8 mouse cellular contexts compared by ENCODE assay signal in the genomic region with DNA sequence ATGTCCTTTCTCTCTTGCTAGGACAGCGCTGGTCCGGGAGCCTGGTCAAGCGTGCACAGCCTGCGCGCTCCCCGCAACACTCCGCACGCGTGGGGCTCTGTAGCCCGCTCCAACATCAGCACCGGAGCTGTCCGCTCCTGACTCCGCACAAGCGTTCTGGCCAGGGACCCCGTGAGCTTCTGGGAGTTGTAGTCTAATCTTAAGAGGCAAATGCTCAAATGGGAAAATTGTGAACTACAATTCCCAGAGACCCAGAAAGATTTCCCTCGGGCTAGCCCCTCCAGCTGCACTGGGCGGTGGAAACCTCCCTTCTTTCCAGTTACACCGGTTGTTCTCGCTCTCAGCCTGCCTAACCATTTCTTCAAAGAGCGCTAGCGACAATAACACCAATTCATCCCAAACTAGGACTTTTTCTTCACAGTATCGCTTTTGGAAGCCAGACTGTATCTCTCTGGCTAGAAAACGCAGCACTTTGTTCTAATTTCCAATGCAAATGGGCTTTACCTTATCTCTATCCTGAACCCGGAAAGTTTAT. TPM values are rescaled to one million over a fixed set of nuclear protein-coding genes. Genes with fewer than 3 reads are reported as not detected.
DNase-seq lines count a peak whose midpoint lies in the region; ATAC-seq and TF ChIP-seq lines count a peak whose summit lies in the region.
"Had no signal": no experiment of that assay in that cellular context is flagged by ENCODE, and none has a peak within 500 bp of the region (broad histone marks: within the 10 kb centered on the region; RNA-seq: fewer than 3 reads in every experiment).

No protein-coding gene starts in this region.

- H3K9ac ChIP-seq in embryonic facial prominence, embryonic 11.5 days (replicated peaks; ENCODE audit: low read length) = peak overlapping the region; percentile 22; the same call in 1 of the 2 replicates
- H3K9ac ChIP-seq in limb, embryonic 11.5 days (ENCODE audit: low read length) = no peak overlapping the region
- H3K9ac ChIP-seq in midbrain, embryonic 11.5 days (ENCODE audit: low read length) = peak overlapping the region; percentile 70
- H3K9ac ChIP-seq in stomach, postnatal 0 days (ENCODE audit: low read length) = no peak overlapping the region

- H3K4me3 ChIP-seq in bone marrow macrophage, adult 2 months (ENCODE audit: insufficient read depth, low read length) = peak overlapping the region; percentile 26; the same call in 1 of the 2 replicates
- H3K4me3 ChIP-seq in embryonic facial prominence, embryonic 11.5 days (ENCODE audit: low read depth, low read length) = peak overlapping the region; percentile 39
- H3K4me3 ChIP-seq in limb, embryonic 11.5 days (ENCODE audit: low read depth, low read length) = peak overlapping the region; percentile 26
- H3K4me3 ChIP-seq in midbrain, embryonic 11.5 days (ENCODE audit: low read depth, low read length) = peak overlapping the region; percentile 53
- peak overlapping the region; percentile 38 for H3K4me3 ChIP-seq in stomach, postnatal 0 days (ENCODE audit: low read depth, low read length)

- TF ChIP-seq EP300 in stomach, postnatal 0 days (optimal IDR thresholded peaks at IDR 0.05) = no peak

- TF ChIP-seq CTCF in bone marrow macrophage, adult 2 months (IDR thresholded peaks at IDR 0.05; ENCODE audit: low read depth, low read length) = no peak
- TF ChIP-seq CTCF in stomach, postnatal 0 days (IDR thresholded peaks at IDR 0.05; ENCODE audit: low read depth) = no peak

- no peaks in the 10 kb centered on the region for H3K36me3 ChIP-seq in embryonic facial prominence, embryonic 11.5 days (replicated peaks; ENCODE audit: control insufficient read depth, insufficient read depth, low read depth, low read length)
- no peaks in the 10 kb centered on the region for H3K36me3 ChIP-seq in limb, embryonic 11.5 days (ENCODE audit: control insufficient read depth, insufficient read depth, low read length)
- no peaks in the 10 kb centered on the region for H3K36me3 ChIP-seq in midbrain, embryonic 11.5 days (ENCODE audit: control insufficient read depth, insufficient read depth, low read length)
- H3K36me3 ChIP-seq in stomach, postnatal 0 days (ENCODE audit: control insufficient read depth, insufficient read depth, low read length) = no peaks in the 10 kb centered on the region

- H3K9me3 ChIP-seq in embryonic facial prominence, embryonic 11.5 days (replicated peaks; ENCODE audit: control insufficient read depth, low read length) = no peaks in the 10 kb centered on the region
- no peaks in the 10 kb centered on the region for H3K9me3 ChIP-seq in limb, embryonic 11.5 days (ENCODE audit: control insufficient read depth, low read length)
- no peaks in the 10 kb centered on the region for H3K9me3 ChIP-seq in midbrain, embryonic 11.5 days (ENCODE audit: control insufficient read depth, low read length)
- no peaks in the 10 kb centered on the region for H3K9me3 ChIP-seq in stomach, postnatal 0 days (ENCODE audit: control insufficient read depth, low read length)

- no peaks in the 10 kb centered on the region; the same call in 1 of the 2 replicates for H3K27me3 ChIP-seq in embryonic facial prominence, embryonic 11.5 days (ENCODE audit: control insufficient read depth, insufficient read depth, low read length)
- 0 out of 2 replicates have a peak, but pooled peaks cover 3% of the 10 kb centered on the region for H3K27me3 ChIP-seq in limb, embryonic 11.5 days (ENCODE audit: control insufficient read depth, insufficient read depth, low read length)
- H3K27me3 ChIP-seq in midbrain, embryonic 11.5 days (ENCODE audit: control insufficient read depth, insufficient read depth, low read length) = no peaks in the 10 kb centered on the region
- H3K27me3 ChIP-seq in stomach, postnatal 0 days (ENCODE audit: control insufficient read depth, insufficient read depth, low read length) = no peaks in the 10 kb centered on the region

- no peaks in the 10 kb centered on the region for H3K4me1 ChIP-seq in bone marrow macrophage, adult 2 months (ENCODE audit: control insufficient read depth, insufficient read depth, low read length)
- H3K4me1 ChIP-seq in embryonic facial prominence, embryonic 11.5 days (ENCODE audit: control insufficient read depth, insufficient read depth, low read length) = no peaks in the 10 kb centered on the region; the same call in 1 of the 2 replicates
- no peaks in the 10 kb centered on the region for H3K4me1 ChIP-seq in limb, embryonic 11.5 days (ENCODE audit: control insufficient read depth, insufficient read depth, low read length)
- H3K4me1 ChIP-seq in midbrain, embryonic 11.5 days (ENCODE audit: control insufficient read depth, insufficient read depth, low read length) = peaks cover 3% of the 10 kb centered on the region; the same call in 1 of the 2 replicates
- H3K4me1 ChIP-seq in stomach, postnatal 0 days (replicated peaks; ENCODE audit: control insufficient read depth, insufficient read depth) = no peaks in the 10 kb centered on the region

- peak; percentile 99 for ATAC-seq in embryonic facial prominence, embryonic 11.5 days (replicated peaks; ENCODE audit: insufficient number of reproducible peaks, low FRiP score, low TSS enrichment, low read depth)
- ATAC-seq in limb, embryonic 11.5 days (ENCODE audit: insufficient number of reproducible peaks, low FRiP score, low TSS enrichment, low read depth) = peak; percentile 97
- peak; percentile 99 for ATAC-seq in midbrain, embryonic 11.5 days (ENCODE audit: low FRiP score)
- peak; percentile 97 for ATAC-seq in stomach, postnatal 0 days (ENCODE audit: low FRiP score, low TSS enrichment)

- H3K27ac ChIP-seq in bone marrow macrophage, adult 2 months (ENCODE audit: insufficient read depth, low read depth, low read length) = no peak overlapping the region
- H3K27ac ChIP-seq in embryonic facial prominence, embryonic 11.5 days (replicated peaks; ENCODE audit: low read depth, low read length) = no peak overlapping the region
- no peak overlapping the region for H3K27ac ChIP-seq in limb, embryonic 11.5 days (replicated peaks; ENCODE audit: low read depth, low read length)
- H3K27ac ChIP-seq in midbrain, embryonic 11.5 days (ENCODE audit: low read depth, low read length) = peak overlapping the region; percentile 45; the same call in 1 of the 2 replicates
- H3K27ac ChIP-seq in stomach, postnatal 0 days (replicated peaks) = no peak overlapping the region

- peak; percentile 94 for DNase-seq in embryonic facial prominence, embryonic 11.5 days (ENCODE audit: low spot score)
- peak; percentile 2 to 4 for DNase-seq in heart, adult 9 months (ENCODE audit: low spot score in 2 of 2)
- DNase-seq in kidney, adult 9 months = peak; percentile 43
- peak; percentile 81 for DNase-seq in limb, embryonic 11.5 days (ENCODE audit: low spot score)
- DNase-seq in midbrain, embryonic 11.5 days (ENCODE audit: low spot score, missing footprints) = peak; percentile 95
- DNase-seq in stomach, postnatal 0 days (ENCODE audit: low spot score) = peak; percentile 71

- WGBS in embryonic facial prominence, embryonic 11.5 days = under 1% methylated on average over 24 of the region's 24 CpGs
- under 1% methylated on average over 24 of the region's 24 CpGs for WGBS in limb, embryonic 11.5 days
- WGBS in midbrain, embryonic 11.5 days = under 1% methylated on average over 24 of the region's 24 CpGs
- WGBS in stomach, postnatal 0 days = under 1% methylated on average over 24 of the region's 24 CpGs

- H3K4me2 ChIP-seq in embryonic facial prominence, embryonic 11.5 days (ENCODE audit: low read depth, low read length) = peak overlapping the region; percentile 75
- peak overlapping the region; percentile 75 for H3K4me2 ChIP-seq in limb, embryonic 11.5 days (ENCODE audit: low read depth, severe bottlenecking)
- H3K4me2 ChIP-seq in midbrain, embryonic 11.5 days = peak overlapping the region; percentile 78
- peak overlapping the region; percentile 60 for H3K4me2 ChIP-seq in stomach, postnatal 0 days (replicated peaks; ENCODE audit: low read depth)

- TF ChIP-seq POLR2A in bone marrow macrophage, adult 2 months (IDR thresholded peaks at IDR 0.05; ENCODE audit: borderline replicate concordance, low read depth, low read length) = no peak

RNA-seq across cellular contexts. Expression of a gene that starts 0.7 kb away (rescaled TPM):
- not detected in 2 replicates for polyA plus RNA-seq in bone marrow macrophage, adult 2 months (2012; ENCODE audit: insufficient read depth, insufficient read length, missing spikeins)
- 4.2 and 6.3 TPM in 2 replicates for polyA plus RNA-seq in embryonic facial prominence, embryonic 11.5 days (2014; fragmentation: Nextera tagmentation; extraction: Ambion mirVana)
- 0.39 and 0.65 TPM in 2 replicates for polyA plus RNA-seq in limb, embryonic 11.5 days (2014; fragmentation: Nextera tagmentation; extraction: Ambion mirVana)
- polyA plus RNA-seq in midbrain, embryonic 11.5 days (2014; fragmentation: Nextera tagmentation; extraction: Ambion mirVana) = 35.3 and 37.4 TPM in 2 replicates
- 3.1 and 3.3 TPM in 2 replicates for polyA plus RNA-seq in stomach, postnatal 0 days (2015; fragmentation: Nextera tagmentation; extraction: Ambion mirVana)
- polyA plus RNA-seq: liver, adult 2 months had no signal

Comparison
In these comparisons a context has a peak if more than half of its experiments do, and no peak if none do; other contexts are left out.
1. DNase-seq: peak in every context shown above with its lines; median percentile 95 in midbrain, embryonic 11.5 days; 94 in embryonic facial prominence, embryonic 11.5 days; 81 in limb, embryonic 11.5 days; 71 in stomach, postnatal 0 days; 43 in kidney, adult 9 months; 3 in heart, adult 9 months.
2. H3K9ac ChIP-seq: peak in embryonic facial prominence, embryonic 11.5 days (single experiment) and midbrain, embryonic 11.5 days (single experiment); none in limb, embryonic 11.5 days (single experiment) and stomach, postnatal 0 days (single experiment).
3. Peak in every context shown above with its lines, with median percentiles within 50 percentile points of each other: H3K4me3 ChIP-seq, ATAC-seq and H3K4me2 ChIP-seq.